Mouse (Mus musculus) thymus, adult 2 months (tissue): ENCODE results near the gene Xpot. TPM values are rescaled to one million over a fixed set of nuclear protein-coding genes. Genes with fewer than 3 reads are reported as not detected.
A peak's percentile ranks its signal among the peaks of the same experiment; 100 is the strongest.

Experiments
- DNase-seq: peaks from one replicate; pipeline ENCODE4 v3.0.0; 2021
- H3K27ac ChIP-seq: fragments of 200-500 bp; 2 replicates; pipeline ENCODE4 v1.5.1; 2012; ENCODE audit warnings: low read length, control low read depth; ENCODE audit not compliant: control insufficient read depth, insufficient read depth
- H3K27me3 ChIP-seq: fragments of 200-500 bp; 2 replicates; pipeline ENCODE4 v1.6.1; 2012; ENCODE audit warnings: mild to moderate bottlenecking, low read length, moderate library complexity, mixed read lengths; ENCODE audit not compliant: control insufficient read depth, insufficient read depth
- H3K36me3 ChIP-seq: fragments of 200-500 bp; 2 replicates; pipeline ENCODE4 v1.6.1; 2012; ENCODE audit warnings: mild to moderate bottlenecking, low read length, moderate library complexity; ENCODE audit not compliant: control insufficient read depth, insufficient read depth
- H3K4me1 ChIP-seq: fragments of 200-500 bp; replicated peaks from 2 replicates; pipeline ENCODE4 v1.6.1; 2012; ENCODE audit warnings: low read length; ENCODE audit not compliant: control insufficient read depth, insufficient read depth
- H3K4me3 ChIP-seq: fragments of 200-500 bp; 2 replicates; pipeline ENCODE4 v1.5.1; 2012; ENCODE audit warnings: mild to moderate bottlenecking, low read length, control low read depth, moderate library complexity; ENCODE audit not compliant: control insufficient read depth, insufficient read depth
- CTCF ChIP-seq: fragments of 200-500 bp; IDR thresholded peaks from 2 replicates; pipeline ENCODE4 v1.5.1; 2012; ENCODE audit warnings: mild to moderate bottlenecking, control low read depth, low read length, moderate library complexity, borderline replicate concordance; ENCODE audit not compliant: control insufficient read depth, poor library complexity, insufficient read depth; ENCODE audit errors: extremely low read depth
- POLR2A ChIP-seq: fragments of 200-500 bp; IDR thresholded peaks from 2 replicates; pipeline ENCODE4 v1.6.1; 2012; ENCODE audit warnings: mild to moderate bottlenecking, low read length, control low read depth, moderate library complexity; ENCODE audit not compliant: control insufficient read depth, poor library complexity, insufficient read depth; ENCODE audit errors: extremely low read depth
- WGBS: fragments of 180-500 bp; shearing (Covaris S2); methylation state at CpG from one replicate; pipeline ENCODE4 v1.1.7; 2018; 5-methylcytosine and 5-hydroxymethylcytosine counted together
- polyA plus RNA-seq: library from polyadenylated mRNA; depleted of rRNA; stranded (reverse); fragments of >200 nt; gene quantifications from 2 replicates; pipeline ENCODE4 v1.2.3, GENCODE M21; 2012

The Xpot gene
- polyA plus RNA-seq, 1 experiment: 80.9 TPM

- no peak for TF ChIP-seq POLR2A
- TF ChIP-seq CTCF: no peak
- Histone ChIP-seq H3K4me1 (no peaks in the 10 kb centered on the region), H3K36me3 (no peaks in the 10 kb centered on the region), H3K27ac (no peak overlapping the region), H3K27me3 (no peaks in the 10 kb centered on the region), H3K4me3 (no peak overlapping the region)
- WGBS: 96% methylated on average over 1 of the region's 1 CpGs
- DNase-seq: no peak
Measured at GRCm38 (mm10) chr10:121653079-121653478, 26.9 kb upstream of the Xpot start.

GRCm38 (mm10) chr10:121646294-121646693, 20.2 kb upstream of the Xpot start:
- H3K4me3 ChIP-seq: no peak overlapping the region
- H3K4me1 ChIP-seq: peaks cover 7% of the 10 kb centered on the region; the same call in 1 of the 2 replicates
- H3K36me3 ChIP-seq: no peaks in the 10 kb centered on the region
- no peak overlapping the region for H3K27ac ChIP-seq
- DNase-seq: no peak
- TF ChIP-seq POLR2A: no peak
- TF ChIP-seq CTCF: no peak
- 51% methylated on average over 6 of the region's 6 CpGs for WGBS
- H3K27me3 ChIP-seq: peaks cover 6% of the 10 kb centered on the region; the same call in 1 of the 2 replicates

- H3K27me3 ChIP-seq: peaks cover 8% of the 10 kb centered on the region; the same call in 1 of the 2 replicates
- H3K27ac ChIP-seq: no peak overlapping the region
- H3K4me1 ChIP-seq: peaks cover 7% of the 10 kb centered on the region; the same call in 1 of the 2 replicates
- no peaks in the 10 kb centered on the region for H3K36me3 ChIP-seq
- 19% methylated on average over 28 of the region's 28 CpGs for WGBS
- TF ChIP-seq POLR2A: no peak
- TF ChIP-seq CTCF: no peak
- DNase-seq: no peak
- H3K4me3 ChIP-seq: peak overlapping the region; percentile 24
Measured at GRCm38 (mm10) chr10:121642054-121642947, 16.2 kb upstream of the Xpot start.

GRCm38 (mm10) chr10:121641272-121642053, 15.3 kb upstream of the Xpot start, which contains the start of gene D930020B18Rik:
TSS of gene D930020B18Rik (plus strand) at chr10:121641588.
- under 1% methylated on average over 69 of the region's 69 CpGs for WGBS
- DNase-seq: peak; percentile 16
- H3K27me3 ChIP-seq: peaks cover 8% of the 10 kb centered on the region; the same call in 1 of the 2 replicates
- TF ChIP-seq POLR2A: no peak
- TF ChIP-seq CTCF: no peak
- H3K36me3 ChIP-seq: no peaks in the 10 kb centered on the region
- peaks cover 7% of the 10 kb centered on the region; the same call in 1 of the 2 replicates for H3K4me1 ChIP-seq
- H3K27ac ChIP-seq: no peak within 1 kb of the TSS
- H3K4me3 ChIP-seq: peak within 1 kb of the TSS; percentile 24

GRCm38 (mm10) chr10:121640944-121641271, 14.8 kb upstream of the Xpot start:
- WGBS: 23% methylated on average over 10 of the region's 10 CpGs
- no peak for TF ChIP-seq POLR2A
- TF ChIP-seq CTCF: no peak
- no peak overlapping the region for H3K4me3 ChIP-seq

More at GRCm38 (mm10) chr10:121640944-121641271, 14.8 kb upstream of the Xpot start:
- Histone ChIP-seq H3K27me3 (peaks cover 8% of the 10 kb centered on the region; the same call in 1 of the 2 replicates), H3K36me3 (no peaks in the 10 kb centered on the region), H3K4me1 (peaks cover 7% of the 10 kb centered on the region; the same call in 1 of the 2 replicates), H3K27ac (no peak overlapping the region)
- no peak for DNase-seq
